Mouse (Mus musculus) lung, adult 2 months (tissue): ENCODE data around the gene Pnmal1.

ENCODE experiments used
- CTCF ChIP-seq: fragments of 200-500 bp; IDR thresholded peaks from 2 replicates; pipeline ENCODE4 v1.5.1; 2011; ENCODE audit warnings: mild to moderate bottlenecking, low read length, control low read depth; ENCODE audit not compliant: insufficient read depth
- POLR2A ChIP-seq: fragments of 200-500 bp; IDR thresholded peaks from 2 replicates; pipeline ENCODE4 v1.6.1; 2011; ENCODE audit warnings: low read depth, mild to moderate bottlenecking, control low read depth, low read length, borderline replicate concordance; ENCODE audit errors: extremely low read depth

DNA sequence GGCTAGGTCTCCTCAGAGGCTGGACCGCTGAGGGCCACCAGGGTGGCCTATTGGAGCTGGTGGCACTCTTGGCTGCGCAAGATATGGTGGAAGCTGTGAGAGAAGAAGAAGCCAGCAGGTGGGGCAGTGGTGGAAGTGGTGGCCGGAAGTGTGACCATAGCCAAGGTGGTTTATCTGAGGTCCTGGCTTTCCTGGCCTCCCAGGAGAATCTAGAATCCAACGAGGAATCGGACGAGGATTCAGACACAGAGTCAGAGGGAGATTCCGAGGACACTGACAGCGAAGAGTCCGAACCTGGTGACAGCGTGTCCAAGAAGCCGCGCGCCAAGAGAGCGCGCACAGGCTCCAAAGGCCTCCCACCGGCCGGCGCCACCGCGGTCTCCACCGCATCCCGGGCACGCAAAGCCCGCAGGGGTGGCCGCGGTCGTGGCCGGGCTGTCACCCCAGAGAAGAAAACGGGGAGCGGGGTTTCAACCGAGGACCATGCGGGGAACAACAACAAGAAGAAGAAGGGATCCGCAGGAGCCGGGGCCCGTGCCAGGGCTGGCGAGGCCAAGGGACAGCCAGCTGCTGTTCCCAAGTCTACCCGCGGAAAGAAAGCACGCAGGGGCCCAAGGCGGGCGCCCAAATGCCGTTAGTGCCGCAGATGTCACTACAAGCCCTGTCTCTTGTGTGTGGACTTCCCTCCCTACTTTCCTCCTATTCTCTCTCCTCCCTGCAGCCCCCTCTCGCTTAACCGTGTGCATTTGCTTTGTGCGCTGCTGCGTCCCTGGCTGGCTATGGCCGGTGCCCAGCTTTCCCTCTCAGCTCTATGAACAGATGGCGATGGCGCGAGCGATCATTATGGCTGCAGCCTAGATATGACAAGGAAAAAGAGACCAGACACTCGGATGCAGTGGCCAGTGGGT, 12.8 kb upstream of the Pnmal1 start:
- TF ChIP-seq POLR2A (no peak), CTCF (no peak)
